In the genomic region with DNA sequence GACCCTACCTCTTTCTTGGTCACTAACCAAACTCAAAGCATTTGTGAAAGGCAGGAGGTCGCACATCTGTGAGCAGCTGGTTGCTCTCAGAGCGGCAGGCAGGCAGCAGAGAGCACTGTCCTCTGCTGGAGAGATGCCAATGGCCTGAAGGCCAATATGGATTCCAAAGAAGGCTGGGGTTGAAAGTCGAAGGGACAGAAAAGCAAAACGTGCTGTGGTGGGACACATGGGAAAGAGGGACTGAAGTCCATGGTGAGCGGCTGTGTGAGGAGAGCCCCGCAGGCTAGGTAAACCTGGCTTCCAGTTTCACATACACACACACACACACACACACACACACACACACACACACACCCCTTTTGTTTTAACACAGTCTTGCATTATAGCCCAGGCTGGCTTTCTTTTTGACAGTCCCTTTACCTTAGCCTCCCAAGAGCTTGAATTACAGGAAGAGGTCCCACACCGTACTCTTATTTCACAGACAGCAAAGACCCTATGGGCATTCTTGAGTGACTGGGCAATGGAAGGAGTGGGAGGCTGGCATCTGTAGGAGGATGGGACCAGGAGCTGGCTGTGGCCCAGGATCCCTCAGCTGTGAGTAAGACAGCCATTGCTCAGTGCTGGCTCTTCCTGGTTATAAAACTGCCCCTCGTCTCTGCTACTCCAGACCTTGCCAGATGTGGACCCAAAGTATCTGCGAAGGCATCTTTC, we compare ENCODE assay signal across 8 mouse cellular contexts. TPM values are rescaled to one million over a fixed set of nuclear protein-coding genes. Genes with fewer than 3 reads are reported as not detected.
A peak's percentile ranks its signal among the peaks of the same experiment; 100 is the strongest.
DNase-seq lines count a peak whose midpoint lies in the region; ATAC-seq and TF ChIP-seq lines count a peak whose summit lies in the region.

No protein-coding gene starts in this region.

- TF ChIP-seq CTCF in cerebellum, adult 2 months (IDR thresholded peaks at IDR 0.05; ENCODE audit: borderline replicate concordance, insufficient read depth, low read depth, low read length), result no peak

- 0 out of 2 replicates have a peak, but pooled peaks cover 3% of the 10 kb centered on the region for H3K9me3 ChIP-seq in limb, embryonic 13.5 days
- no peaks in the 10 kb centered on the region for H3K9me3 ChIP-seq in limb, embryonic 10.5 days (replicated peaks)
- H3K9me3 ChIP-seq in lung, embryonic 16.5 days (ENCODE audit: control insufficient read depth, low read length), result no peaks in the 10 kb centered on the region

- H3K27me3 ChIP-seq in cerebellum, adult 2 months (ENCODE audit: control insufficient read depth, insufficient read depth, low read length), result no peaks in the 10 kb centered on the region
- H3K27me3 ChIP-seq in limb, embryonic 13.5 days, result no peaks in the 10 kb centered on the region
- H3K27me3 ChIP-seq in limb, embryonic 10.5 days (ENCODE audit: low read depth, poor library complexity, severe bottlenecking), result no peaks in the 10 kb centered on the region
- no peaks in the 10 kb centered on the region for H3K27me3 ChIP-seq in lung, embryonic 16.5 days (ENCODE audit: control insufficient read depth, insufficient read depth, low read depth, low read length)

- H3K36me3 ChIP-seq in limb, embryonic 13.5 days, result no peaks in the 10 kb centered on the region
- no peaks in the 10 kb centered on the region for H3K36me3 ChIP-seq in limb, embryonic 10.5 days
- no peaks in the 10 kb centered on the region for H3K36me3 ChIP-seq in lung, embryonic 16.5 days (ENCODE audit: control insufficient read depth, insufficient read depth, low read length)

- peaks cover 19% of the 10 kb centered on the region for H3K4me1 ChIP-seq in cerebellum, adult 2 months (ENCODE audit: control insufficient read depth, insufficient read depth, low read length)
- peaks cover 31% of the 10 kb centered on the region for H3K4me1 ChIP-seq in limb, embryonic 13.5 days
- peaks cover 31% of the 10 kb centered on the region for H3K4me1 ChIP-seq in limb, embryonic 10.5 days
- H3K4me1 ChIP-seq in lung, embryonic 16.5 days (replicated peaks; ENCODE audit: control insufficient read depth, insufficient read depth, low read length), result peaks cover 24% of the 10 kb centered on the region

- DNase-seq in cerebellum, adult 2 months, result no peak
- DNase-seq in cerebellum, adult 11 months, result no peak
- no peak for DNase-seq in limb, embryonic 10.5 days (ENCODE audit: low spot score)
- DNase-seq in heart, postnatal 4 days, result peak; percentile 58
- no peak for DNase-seq in ovary, adult 18-20 months (ENCODE audit: low spot score)
- no peak for DNase-seq in ovary, postnatal 14 days (ENCODE audit: low spot score)

- no peak for TF ChIP-seq POLR2A in cerebellum, adult 2 months (IDR thresholded peaks at IDR 0.05; ENCODE audit: borderline replicate concordance, insufficient read depth, low read length)

- H3K27ac ChIP-seq in cerebellum, adult 2 months (ENCODE audit: insufficient read depth, low read length), result 0 out of 2 replicates have a peak overlapping the region, but pooled peaks have one; percentile 7
- H3K27ac ChIP-seq in limb, embryonic 13.5 days, result no peak overlapping the region
- H3K27ac ChIP-seq in limb, embryonic 10.5 days, result no peak overlapping the region
- H3K27ac ChIP-seq in lung, embryonic 16.5 days (ENCODE audit: low read length), result peak overlapping the region; percentile 94

- 0 out of 2 replicates have a peak, but pooled peaks have one; percentile 22 for ATAC-seq in limb, embryonic 13.5 days (ENCODE audit: low FRiP score, low read depth)
- peak; percentile 32 for ATAC-seq in lung, embryonic 16.5 days (ENCODE audit: low read depth)

- no peak overlapping the region for H3K9ac ChIP-seq in limb, embryonic 13.5 days
- no peak overlapping the region for H3K9ac ChIP-seq in lung, embryonic 16.5 days (ENCODE audit: low read length)

- H3K4me3 ChIP-seq in cerebellum, adult 2 months (replicated peaks; ENCODE audit: insufficient read depth, low read depth, low read length), result no peak overlapping the region
- H3K4me3 ChIP-seq in limb, embryonic 13.5 days, result no peak overlapping the region
- no peak overlapping the region for H3K4me3 ChIP-seq in limb, embryonic 10.5 days
- no peak overlapping the region for H3K4me3 ChIP-seq in lung, embryonic 16.5 days (ENCODE audit: low read length)

- WGBS in cerebellum, adult 2 months, result 70% methylated on average over 9 of the region's 9 CpGs
- 66% methylated on average over 9 of the region's 9 CpGs for WGBS in limb, embryonic 13.5 days
- WGBS in limb, embryonic 10.5 days, result 81% methylated on average over 9 of the region's 9 CpGs
- WGBS in lung, embryonic 16.5 days, result 39% methylated on average over 8 of the region's 9 CpGs

- no peak overlapping the region for H3K4me2 ChIP-seq in limb, embryonic 13.5 days (replicated peaks)
- H3K4me2 ChIP-seq in lung, embryonic 16.5 days (ENCODE audit: low read depth, low read length), result no peak overlapping the region

RNA-seq across cellular contexts. Expression of gene Adcy5, which starts 45.9 kb away (rescaled TPM):
- polyA plus RNA-seq in cerebellum, adult 2 months (2012; rRNA removed), result 36.0 and 37.7 TPM in 2 replicates
- 2.3 and 2.6 TPM in 2 replicates for polyA plus RNA-seq in limb, embryonic 13.5 days (2015; fragmentation: Nextera tagmentation; extraction: Ambion mirVana)
- polyA plus RNA-seq in limb, embryonic 10.5 days (2016; fragmentation: Nextera tagmentation; extraction: Ambion mirVana), result 0.41 and 0.63 TPM in 2 replicates
- 10 to 100 TPM; 65.2 to 65.7 TPM for total RNA-seq in heart, postnatal 4 days (2021)
- polyA plus RNA-seq in lung, embryonic 16.5 days (2015; fragmentation: Nextera tagmentation; extraction: Ambion mirVana), result 1.4 and 1.5 TPM in 2 replicates

Comparison
In these comparisons a context has a peak if more than half of its experiments do, and no peak if none do; other contexts are left out.
1. H3K27ac ChIP-seq: peak in cerebellum, adult 2 months (single experiment) and lung, embryonic 16.5 days (single experiment); none in limb, embryonic 13.5 days (single experiment) and limb, embryonic 10.5 days (single experiment).
2. RNA of gene Adcy5, which starts 45.9 kb away (polyA plus RNA-seq): 36.0 to 37.7 TPM in cerebellum, adult 2 months; 2.3 to 2.6 TPM in limb, embryonic 13.5 days, 1.4 to 1.5 TPM in lung, embryonic 16.5 days and 0.41 to 0.63 TPM in limb, embryonic 10.5 days; every median in the first group is over 10 times any median in the second.